Mouse (Mus musculus) G1E-ER4 (cell line): ENCODE results near the gene Creld2. TPM values are rescaled to one million over a fixed set of nuclear protein-coding genes. Genes with fewer than 3 reads are reported as not detected.

Experiments used
- GATA1 ChIP-seq: IDR thresholded peaks from one replicate; pipeline ENCODE4 v1.8.0; 2012; ENCODE audit warnings: low read length, inconsistent platforms
- polyA plus RNA-seq: library from polyadenylated mRNA; stranded (reverse); fragments of >175 nt; gene quantifications from 2 replicates; pipeline ENCODE4 v1.2.3, GENCODE M21; 2012

The Creld2 gene
- polyA plus RNA-seq, 1 experiment = 20.0 TPM

DNA sequence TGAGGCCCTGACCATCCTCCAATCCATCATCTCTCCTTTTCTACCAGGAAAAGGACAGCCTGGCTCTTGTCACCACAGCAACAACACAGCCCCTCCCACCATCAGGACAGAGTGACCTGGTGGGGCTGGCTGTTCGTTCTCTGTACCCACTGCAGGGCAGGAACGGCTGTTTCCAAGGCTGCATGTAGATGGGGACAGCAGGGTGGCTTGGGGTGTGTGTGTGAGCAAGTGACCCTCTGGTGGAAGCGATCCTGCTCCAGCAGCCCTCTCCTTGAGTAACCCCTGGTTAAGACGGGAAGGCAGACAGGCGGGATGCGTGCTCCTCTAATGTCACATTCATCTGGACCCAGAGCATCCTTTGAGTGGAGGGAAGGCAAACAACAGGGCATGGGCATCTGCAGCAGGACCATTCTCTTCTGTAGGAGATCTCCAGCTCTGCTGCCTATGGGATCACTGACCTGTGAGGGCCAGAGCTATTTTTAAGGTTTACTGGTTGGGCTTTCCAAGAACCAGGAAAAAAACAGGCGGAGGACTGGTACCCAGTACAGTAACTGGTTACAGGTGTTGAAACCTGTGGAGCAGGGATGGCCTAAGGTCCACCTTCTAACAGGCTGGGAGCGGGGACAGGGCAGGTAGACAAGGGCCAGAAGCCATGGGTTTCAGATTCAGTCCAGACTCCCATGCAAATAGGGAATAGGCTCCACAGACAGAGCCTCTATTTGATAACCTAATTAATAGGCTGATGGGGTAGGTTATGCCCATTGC lies 39.9 kb downstream of the Creld2 start:
- TF ChIP-seq GATA1 = no peak

DNA sequence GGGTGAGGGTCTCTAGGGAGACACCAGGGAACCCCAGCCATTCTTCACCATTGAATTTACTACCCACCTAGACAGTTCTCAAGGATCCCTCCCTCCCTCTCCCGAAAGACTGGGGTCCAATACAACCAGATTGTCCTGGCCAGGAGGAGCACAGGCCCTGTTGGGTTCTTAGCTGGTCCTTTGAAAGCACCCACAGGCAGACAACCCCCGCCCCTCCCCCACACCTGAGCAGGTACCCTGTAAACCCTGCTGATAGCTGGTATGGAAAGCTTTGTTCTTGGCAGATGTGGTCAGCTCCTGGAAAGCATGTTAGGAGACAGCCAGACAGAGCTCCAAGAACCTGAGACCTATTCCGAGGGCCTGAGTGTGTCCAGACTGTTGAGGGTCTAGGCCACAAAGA lies 41.3 kb downstream of the Creld2 start:
- no peak for TF ChIP-seq GATA1

DNA sequence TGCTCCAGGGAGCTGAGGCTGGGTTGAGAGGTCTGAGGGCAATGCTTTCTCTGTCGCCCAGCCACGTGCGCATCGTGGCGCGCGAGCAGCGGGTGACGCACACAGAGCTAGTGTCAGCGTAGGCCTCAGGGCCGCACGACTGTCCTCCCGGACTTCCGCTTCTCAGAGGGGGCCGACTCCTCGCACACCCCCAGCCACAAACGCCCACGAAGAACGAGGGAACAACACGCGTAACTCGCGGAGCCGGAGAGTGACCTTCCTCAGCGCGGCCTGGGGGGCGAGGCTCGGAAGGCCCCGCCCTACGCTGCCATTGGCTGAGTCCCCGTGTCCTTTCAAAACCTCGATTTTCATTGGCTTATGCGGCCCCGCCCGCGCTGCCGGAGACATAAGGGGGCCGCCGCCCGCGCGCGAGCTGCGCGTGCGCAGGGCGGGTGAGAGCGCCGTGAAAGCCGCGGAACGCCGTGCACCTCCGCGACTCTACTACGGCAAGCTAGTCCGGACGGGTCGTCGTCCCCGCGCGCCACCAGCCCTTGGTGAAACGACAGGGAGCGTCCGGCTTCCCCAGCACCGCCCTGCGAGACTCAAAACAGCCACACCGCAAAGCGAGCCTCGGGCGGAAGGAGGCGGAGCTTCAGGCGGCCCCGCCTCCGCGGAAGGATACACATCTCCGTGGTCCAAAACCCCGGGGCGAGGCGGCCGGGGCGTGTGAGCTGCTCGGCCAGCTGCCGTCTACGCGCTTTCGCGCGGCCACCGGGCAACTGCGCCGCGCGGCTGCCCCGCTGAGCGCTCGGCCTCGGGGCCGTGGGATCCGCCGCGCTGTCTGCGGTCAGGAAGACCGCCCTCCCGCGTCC lies 42.6 kb downstream of the Creld2 start, which contains the start of gene Pim3:
TSS of gene Pim3 (plus strand) at position 415 of the 851 bp plus-strand sequence.
- no peak for TF ChIP-seq GATA1

DNA sequence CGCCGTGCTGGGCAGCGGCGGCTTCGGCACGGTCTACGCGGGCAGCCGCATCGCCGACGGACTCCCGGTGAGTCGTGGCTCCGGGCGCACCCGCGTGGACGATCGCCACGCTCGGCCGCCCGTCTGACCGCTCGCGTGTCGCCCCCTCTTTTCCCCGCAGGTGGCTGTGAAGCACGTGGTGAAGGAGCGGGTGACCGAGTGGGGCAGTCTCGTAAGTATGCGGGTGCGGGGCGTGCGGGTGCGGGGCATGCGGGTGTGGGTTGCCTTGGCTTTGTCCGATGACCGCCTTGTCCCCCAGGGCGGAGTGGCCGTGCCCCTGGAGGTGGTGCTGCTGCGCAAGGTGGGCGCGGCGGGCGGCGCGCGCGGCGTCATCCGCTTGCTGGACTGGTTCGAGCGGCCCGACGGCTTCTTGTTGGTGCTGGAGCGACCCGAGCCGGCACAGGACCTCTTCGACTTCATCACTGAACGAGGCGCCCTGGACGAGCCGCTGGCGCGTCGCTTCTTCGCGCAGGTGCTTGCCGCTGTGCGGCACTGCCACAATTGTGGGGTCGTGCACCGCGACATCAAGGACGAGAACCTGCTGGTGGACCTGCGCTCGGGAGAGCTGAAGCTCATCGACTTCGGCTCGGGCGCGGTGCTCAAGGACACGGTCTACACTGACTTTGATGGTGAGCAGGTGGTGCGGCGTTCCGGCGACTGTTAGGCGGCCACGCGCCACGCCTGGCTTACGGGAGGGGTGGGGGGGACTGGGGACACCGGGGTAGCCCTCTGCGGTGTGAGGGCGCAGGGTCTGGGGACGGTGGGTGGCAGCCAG lies 43.6 kb downstream of the Creld2 start:
- no peak for TF ChIP-seq GATA1

DNA sequence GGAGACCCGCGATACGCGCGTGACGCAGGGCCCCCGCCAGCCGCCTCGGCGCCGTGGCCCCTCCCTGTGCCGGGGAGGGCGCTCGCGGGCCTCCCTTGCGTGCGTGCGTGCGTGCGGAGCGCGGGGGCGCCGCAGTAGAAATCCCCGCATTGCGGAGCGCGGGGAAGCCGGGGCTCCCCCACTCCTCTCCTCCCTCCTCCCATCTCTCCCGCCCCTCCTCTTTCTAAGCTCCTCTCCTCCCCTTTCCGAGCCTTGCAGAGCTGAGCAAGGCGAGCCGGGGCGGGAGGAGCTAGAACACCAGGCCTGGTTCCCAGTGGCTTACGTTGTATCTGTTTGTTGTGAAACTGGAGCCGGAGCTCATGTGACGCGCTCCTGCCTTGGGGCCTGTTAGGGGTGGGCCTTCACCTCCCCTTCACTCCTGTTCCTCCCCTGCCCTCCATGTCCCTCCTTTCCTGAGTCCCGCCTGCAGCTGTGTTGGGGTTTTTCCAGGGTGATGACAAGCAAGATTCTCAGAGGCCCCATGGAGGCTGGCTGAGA lies 44.3 kb downstream of the Creld2 start:
- TF ChIP-seq GATA1 = no peak

DNA sequence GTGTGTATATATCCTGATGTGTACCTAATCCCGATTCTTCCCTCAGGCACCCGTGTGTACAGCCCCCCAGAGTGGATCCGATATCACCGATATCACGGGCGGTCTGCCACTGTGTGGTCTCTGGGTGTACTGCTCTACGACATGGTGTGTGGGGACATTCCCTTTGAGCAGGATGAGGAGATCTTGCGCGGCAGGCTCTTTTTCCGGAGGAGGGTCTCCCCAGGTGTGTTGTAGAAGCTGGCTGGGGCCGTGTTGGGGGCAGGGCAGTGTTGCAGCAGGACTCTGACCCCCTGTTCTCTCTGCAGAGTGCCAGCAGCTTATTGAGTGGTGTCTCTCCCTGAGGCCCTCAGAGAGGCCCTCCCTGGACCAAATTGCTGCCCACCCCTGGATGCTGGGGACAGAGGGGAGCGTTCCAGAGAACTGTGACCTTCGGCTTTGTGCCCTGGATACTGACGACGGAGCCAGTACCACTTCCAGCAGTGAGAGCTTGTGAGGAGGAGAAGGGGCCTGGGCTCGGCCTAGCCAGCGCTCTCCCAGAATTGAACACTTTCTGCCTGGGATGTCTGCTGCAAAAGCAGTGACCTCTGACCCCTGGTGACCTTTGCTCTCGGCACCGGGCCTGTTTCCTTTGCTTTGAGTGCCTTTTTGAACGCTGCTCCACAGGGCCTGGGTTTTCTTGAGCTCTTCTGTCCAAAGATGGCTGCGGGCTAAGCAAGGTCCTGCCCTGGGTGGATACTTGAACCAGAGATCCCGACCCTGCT lies 45.0 kb downstream of the Creld2 start:
- no peak for TF ChIP-seq GATA1

DNA sequence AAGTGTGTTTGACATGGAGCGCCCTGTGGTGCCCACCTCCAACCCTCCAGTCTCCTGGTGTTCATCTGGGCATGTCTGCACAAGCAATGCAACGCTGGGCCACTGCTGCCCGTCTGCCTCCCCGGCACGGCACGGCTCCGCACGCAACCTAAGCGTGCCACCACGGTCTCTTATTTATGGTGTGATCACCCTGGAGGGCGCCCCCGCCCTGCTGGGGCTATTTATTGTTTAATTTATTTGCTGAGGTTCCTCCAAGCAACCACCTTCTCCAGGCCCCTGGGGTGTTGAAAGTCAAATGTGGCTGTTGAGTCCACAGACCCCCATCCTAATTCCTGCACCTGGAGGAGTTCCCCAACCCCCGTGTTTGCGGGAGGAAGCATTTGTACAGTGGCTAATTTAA lies 45.6 kb downstream of the Creld2 start:
- TF ChIP-seq GATA1 = no peak

DNA sequence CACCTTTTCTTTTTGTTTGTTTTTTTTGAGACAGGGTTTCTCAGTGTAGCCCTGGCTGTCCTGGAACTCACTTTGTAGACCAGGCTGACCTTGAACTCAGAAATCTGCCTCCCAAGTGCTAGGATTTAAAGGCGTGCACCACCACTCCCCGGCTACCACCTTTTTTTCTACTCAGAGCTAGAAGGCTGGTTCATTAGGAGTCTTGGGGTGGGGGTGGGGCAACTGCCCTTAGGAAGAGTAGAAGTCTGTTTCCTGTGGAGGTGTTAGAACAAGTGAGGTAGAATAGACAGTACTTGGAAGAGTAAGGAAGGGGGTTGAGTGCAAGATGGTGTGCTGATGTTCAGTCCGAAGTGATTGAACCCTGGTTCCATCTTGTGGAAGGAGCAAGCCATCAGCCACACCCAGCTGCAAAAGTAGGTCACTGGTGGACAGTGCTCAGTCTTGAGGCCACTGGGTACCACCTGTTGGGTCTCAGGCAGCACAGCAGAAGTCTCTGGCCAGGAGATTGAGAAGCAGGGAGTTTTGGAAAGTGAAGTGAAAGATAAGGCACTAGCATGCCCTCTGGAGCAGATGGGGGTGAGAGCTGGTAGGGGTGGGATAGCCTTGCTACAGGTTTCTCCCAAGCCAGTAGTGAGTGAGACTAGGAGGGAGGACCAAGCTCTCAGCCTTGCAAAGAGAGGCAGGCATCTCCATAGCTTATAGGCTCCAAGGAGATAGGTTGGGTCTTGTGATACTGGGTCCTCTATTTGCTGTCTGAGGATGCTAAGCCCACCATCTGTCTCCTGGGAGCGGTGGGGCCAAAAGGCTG lies 46.6 kb downstream of the Creld2 start:
- TF ChIP-seq GATA1 = no peak

DNA sequence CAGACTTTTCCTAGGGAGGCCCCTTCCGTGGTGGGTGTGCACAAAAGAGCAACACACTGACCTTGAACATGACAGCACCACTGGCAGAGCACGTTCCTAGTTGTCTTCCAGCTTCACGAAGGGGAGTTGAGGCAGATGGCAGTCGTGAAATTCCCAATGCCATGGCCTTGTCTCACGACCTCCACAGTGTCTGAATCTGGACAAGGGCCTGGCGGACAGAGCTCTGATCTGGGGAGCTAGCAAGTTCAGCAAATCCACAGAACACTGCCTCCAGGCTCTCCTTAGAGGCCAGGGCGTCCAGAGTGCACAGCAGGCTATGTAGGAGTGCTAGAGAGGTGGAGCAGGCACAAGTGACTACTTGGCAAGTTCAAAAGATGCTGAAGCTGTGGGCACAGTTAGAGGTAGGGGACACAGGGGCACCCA lies 47.5 kb downstream of the Creld2 start:
- TF ChIP-seq GATA1 = no peak

DNA sequence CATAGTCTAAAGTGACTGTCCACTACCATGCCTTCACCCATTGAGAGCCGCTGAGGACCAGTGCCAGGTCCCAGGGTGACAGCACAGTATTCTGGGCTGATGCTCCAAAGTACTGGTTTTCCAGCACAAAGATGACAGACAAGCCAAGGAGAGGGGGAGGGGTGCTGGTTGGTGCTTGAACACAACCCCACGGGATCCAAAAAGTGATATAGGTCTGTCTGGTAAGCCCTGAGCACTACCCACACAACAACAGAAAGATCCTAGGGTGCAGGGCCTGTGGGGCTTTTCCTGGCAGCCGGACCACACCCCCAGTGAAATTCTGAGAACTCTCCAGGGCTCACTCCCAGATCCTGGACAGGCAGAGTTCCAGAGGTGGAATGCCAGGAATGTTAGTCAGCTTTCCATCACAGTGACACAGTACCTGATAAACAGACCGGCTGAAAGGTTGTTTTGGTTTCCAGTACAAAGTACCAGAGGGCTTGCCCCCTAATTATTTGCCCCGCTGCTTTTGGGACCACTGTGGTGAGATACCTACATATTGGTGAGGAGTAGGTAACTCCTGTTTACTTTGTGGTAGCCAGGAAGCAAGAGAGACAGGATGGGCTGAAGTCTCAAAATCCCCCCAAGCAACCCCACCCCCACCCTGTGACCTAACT lies 48.0 kb downstream of the Creld2 start:
- TF ChIP-seq GATA1 = no peak

DNA sequence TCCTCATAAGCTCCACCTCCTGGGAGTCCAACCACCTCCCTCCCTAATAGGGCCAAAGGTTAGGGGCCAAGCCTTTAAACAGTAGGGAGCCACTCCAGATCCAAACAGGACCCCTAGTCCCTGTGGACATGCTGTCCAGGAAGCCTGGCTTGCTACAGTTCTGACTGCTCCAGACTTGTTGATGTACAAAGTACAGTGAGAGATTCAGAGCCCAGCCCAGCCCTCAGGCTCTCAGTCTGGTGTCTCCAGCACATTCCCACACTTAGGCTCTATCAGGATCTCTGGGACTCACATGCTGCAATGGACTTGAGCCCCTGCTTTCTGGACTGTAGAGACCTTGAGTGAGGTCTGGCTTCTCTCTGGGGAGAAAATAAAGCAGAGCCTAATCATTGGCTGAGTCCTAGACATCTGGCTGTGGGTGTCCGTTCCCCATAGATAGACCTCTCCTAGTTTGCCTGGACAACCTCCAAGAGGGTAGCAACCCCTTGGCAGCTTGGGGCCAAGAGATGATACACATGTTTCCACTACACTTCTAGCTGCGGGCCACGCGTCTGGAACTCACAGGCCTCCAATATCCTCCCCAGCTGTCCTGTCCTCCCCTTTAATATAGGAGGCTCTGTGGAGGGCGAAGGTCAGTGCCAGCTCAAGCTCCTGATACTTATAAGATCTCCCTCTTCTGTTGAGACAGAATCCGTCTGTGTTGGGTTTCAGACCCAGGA lies 48.7 kb downstream of the Creld2 start:
- no peak for TF ChIP-seq GATA1

DNA sequence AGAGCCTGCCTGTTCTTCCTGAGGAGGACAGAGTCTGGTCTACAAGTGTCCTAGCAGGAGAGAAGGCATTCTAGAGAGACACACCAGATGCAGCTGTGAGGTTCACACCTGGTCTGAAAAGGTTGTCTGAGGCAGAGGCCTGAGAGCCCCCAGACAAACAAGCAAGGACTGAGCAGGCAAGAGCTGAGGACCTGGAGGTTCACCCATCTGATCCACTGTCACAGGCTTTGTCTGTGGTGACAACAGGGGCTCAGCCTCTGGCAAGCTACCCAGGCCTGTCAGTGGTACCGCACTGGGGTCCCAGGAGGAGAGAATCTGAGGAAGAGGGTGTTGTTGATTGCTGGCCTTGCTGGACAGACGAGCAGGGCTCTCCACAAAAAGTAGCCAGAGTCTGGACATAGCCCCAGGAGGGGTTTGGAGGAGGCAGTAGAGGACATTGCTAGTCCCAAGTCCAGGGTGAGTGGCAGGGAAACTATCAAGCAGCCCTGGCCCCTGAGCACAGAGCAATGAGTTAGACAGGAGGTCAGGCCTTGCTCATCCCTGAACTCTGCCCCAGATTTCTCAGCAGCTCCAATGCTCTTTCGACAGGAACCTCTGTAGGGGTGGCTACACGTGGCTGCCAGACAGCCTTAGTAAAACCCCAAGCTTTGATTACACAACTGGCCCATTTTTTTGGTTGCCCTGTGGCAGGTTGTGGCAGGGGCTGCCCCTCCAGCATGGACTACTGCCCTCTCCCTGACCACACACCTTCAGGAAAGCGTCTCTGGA lies 51.2 kb downstream of the Creld2 start:
- TF ChIP-seq GATA1 = no peak
